Mouse (Mus musculus): Measurements from ENCODE around the gene Etnk2. TPM values are rescaled to one million over a fixed set of nuclear protein-coding genes. Genes with fewer than 3 reads are reported as not detected.

Etnk2 gene
- 2.5 and 2.6 TPM in 2 replicates for polyA plus RNA-seq (2016; fragmentation: Nextera tagmentation; extraction: Ambion mirVana)

DNA sequence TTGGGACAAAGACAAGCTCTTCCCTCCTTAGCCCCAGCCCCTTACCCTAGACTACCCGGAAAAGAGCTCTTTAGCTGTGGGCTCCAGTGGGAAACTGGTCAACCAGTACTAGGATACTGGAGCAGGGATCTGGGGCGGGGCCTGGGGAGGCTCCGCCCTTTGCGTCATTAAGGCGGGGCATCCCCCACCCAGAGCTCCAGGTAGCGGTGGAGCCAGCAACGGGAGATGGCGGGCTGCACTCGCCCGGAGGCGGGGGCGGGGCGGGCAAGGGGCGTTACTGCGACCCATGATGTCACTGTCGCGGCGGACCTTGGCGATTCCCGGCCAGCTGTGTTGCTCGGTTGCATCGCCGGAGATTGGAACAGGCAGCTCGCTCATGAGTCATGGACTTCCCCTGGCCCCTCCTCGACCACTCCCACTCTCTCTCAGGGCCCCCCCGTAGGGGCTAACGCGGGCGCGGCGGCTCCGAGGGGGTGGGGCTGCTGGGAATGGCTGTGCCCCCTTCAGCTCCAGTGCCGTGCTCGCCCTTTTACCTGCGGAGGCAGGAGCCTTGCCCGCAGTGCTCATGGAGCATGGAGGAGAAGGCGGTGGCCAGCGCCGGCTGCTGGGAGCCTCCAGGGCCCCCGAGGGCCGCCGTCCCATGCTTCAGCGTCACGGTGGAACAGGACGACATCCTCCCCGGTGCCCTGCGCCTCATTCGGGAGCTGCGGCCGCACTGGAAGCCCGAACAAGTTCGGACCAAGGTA, at the start of gene Etnk2:
Gene Etnk2, plus strand, starts transcription at position 297 of the 746 bp plus-strand sequence.
- 1% methylated on average over 48 of the region's 52 CpGs for WGBS
- Histone ChIP-seq H3K9ac (peak within 1 kb of the TSS; percentile 64), H3K9me3 (no peaks in the 10 kb centered on the region), H3K4me2 (peak within 1 kb of the TSS; percentile 97), H3K36me3 (replicated peaks) (no peaks in the 10 kb centered on the region), H3K27me3 (peaks cover 65% of the 10 kb centered on the region), H3K4me1 (peaks cover 30% of the 10 kb centered on the region), H3K4me3 (replicated peaks) (peak within 1 kb of the TSS; percentile 66), H3K27ac (no peak within 1 kb of the TSS)
- peak; percentile 84 for ATAC-seq (ENCODE audit: low FRiP score)

GRCm38 (mm10) chr1:133314364-133314763, 49.0 kb upstream of the Etnk2 start:
- H3K9me3 ChIP-seq = no peaks in the 10 kb centered on the region
- H3K9ac ChIP-seq = no peak overlapping the region
- WGBS = 21% methylated on average over 8 of the region's 8 CpGs
- H3K27me3 ChIP-seq = peaks cover 12% of the 10 kb centered on the region; the same call in 1 of the 2 replicates
- H3K4me1 ChIP-seq = peaks cover 15% of the 10 kb centered on the region
- no peak overlapping the region for H3K4me2 ChIP-seq
- no peak overlapping the region for H3K27ac ChIP-seq
- ATAC-seq (ENCODE audit: low FRiP score) = no peak
- no peaks in the 10 kb centered on the region for H3K36me3 ChIP-seq (replicated peaks)
- H3K4me3 ChIP-seq (replicated peaks) = no peak overlapping the region

- Histone ChIP-seq H3K27me3 (peaks cover 15% of the 10 kb centered on the region; the same call in 1 of the 2 replicates), H3K4me2 (no peak overlapping the region), H3K4me1 (peaks cover 15% of the 10 kb centered on the region), H3K9ac (no peak overlapping the region), H3K36me3 (replicated peaks) (no peaks in the 10 kb centered on the region), H3K9me3 (no peaks in the 10 kb centered on the region), H3K4me3 (replicated peaks) (no peak overlapping the region), H3K27ac (no peak overlapping the region)
- ATAC-seq (ENCODE audit: low FRiP score) = no peak
- 85% methylated on average over 6 of the region's 6 CpGs for WGBS
These were observed 47.6 kb upstream of the Etnk2 start for GRCm38 (mm10) chr1:133315775-133316174.

DNA sequence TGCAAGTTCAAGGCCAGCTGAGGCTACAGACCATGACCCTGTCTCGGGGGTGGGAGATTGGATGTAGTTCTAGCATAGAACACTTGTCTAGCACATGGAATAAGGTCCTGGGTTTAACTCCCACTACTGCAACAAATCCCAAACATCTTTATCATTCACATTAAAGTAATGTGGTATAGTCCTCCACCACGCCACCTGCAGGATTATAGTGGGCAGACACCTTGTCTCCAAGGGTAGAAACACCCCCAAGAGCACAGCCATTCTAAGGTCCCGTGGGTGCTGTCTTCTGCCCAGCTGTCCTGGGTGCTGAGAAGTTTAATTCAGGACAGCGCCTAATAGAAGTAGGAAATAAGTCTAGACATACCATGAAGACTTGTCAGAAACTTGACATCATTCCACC, 46.8 kb upstream of the Etnk2 start:
- H3K27me3 ChIP-seq = peaks cover 9% of the 10 kb centered on the region; the same call in 1 of the 2 replicates
- H3K4me3 ChIP-seq (replicated peaks) = no peak overlapping the region
- 86% methylated on average over 4 of the region's 4 CpGs for WGBS
- no peak overlapping the region for H3K4me2 ChIP-seq
- no peak overlapping the region for H3K9ac ChIP-seq
- H3K27ac ChIP-seq = no peak overlapping the region
- H3K36me3 ChIP-seq (replicated peaks) = no peaks in the 10 kb centered on the region
- no peaks in the 10 kb centered on the region for H3K9me3 ChIP-seq
- H3K4me1 ChIP-seq = peaks cover 12% of the 10 kb centered on the region
- ATAC-seq (ENCODE audit: low FRiP score) = no peak

DNA sequence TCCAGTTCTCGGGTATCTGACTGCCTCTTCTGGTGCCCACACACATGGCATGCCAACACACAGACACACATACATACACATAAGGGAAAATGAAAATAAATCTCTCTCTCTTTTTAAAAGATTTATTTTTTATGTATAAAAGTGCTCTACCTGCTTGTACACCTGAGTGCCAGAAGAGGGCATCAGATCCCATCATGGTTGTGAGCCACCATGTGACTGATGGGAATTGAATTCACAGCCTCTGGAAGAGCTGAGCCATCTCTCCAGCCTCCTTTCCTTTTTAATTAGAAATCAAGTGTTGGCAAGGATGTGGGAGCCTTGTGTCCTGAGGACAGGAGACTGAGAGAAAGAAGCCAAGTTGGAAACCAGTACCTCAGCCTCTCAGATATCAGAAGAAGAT, 46.2 kb upstream of the Etnk2 start:
- no peaks in the 10 kb centered on the region for H3K9me3 ChIP-seq
- 88% methylated on average over 1 of the region's 1 CpGs for WGBS
- no peak for ATAC-seq (ENCODE audit: low FRiP score)
- no peak overlapping the region for H3K9ac ChIP-seq
- peaks cover 6% of the 10 kb centered on the region for H3K4me1 ChIP-seq
- H3K36me3 ChIP-seq (replicated peaks) = no peaks in the 10 kb centered on the region
- no peak overlapping the region for H3K4me3 ChIP-seq (replicated peaks)
- H3K27me3 ChIP-seq = peaks cover 9% of the 10 kb centered on the region; the same call in 1 of the 2 replicates
- H3K27ac ChIP-seq = no peak overlapping the region
- H3K4me2 ChIP-seq = no peak overlapping the region

- Histone ChIP-seq H3K36me3 (replicated peaks) (no peaks in the 10 kb centered on the region), H3K9ac (no peak within 1 kb of the TSS), H3K4me1 (no peaks in the 10 kb centered on the region), H3K27ac (no peak within 1 kb of the TSS), H3K9me3 (no peaks in the 10 kb centered on the region), H3K4me2 (no peak within 1 kb of the TSS), H3K27me3 (peaks cover 4% of the 10 kb centered on the region; the same call in 1 of the 2 replicates), H3K4me3 (replicated peaks) (no peak within 1 kb of the TSS)
- 81% methylated on average over 13 of the region's 13 CpGs for WGBS
- no peak for ATAC-seq (ENCODE audit: low FRiP score)
These were observed 42.0 kb upstream of the Etnk2 start, which contains the start of gene Kiss1 for GRCm38 (mm10) chr1:133321267-133321925. Kiss1 (plus strand) TSS chr1:133321875.

DNA sequence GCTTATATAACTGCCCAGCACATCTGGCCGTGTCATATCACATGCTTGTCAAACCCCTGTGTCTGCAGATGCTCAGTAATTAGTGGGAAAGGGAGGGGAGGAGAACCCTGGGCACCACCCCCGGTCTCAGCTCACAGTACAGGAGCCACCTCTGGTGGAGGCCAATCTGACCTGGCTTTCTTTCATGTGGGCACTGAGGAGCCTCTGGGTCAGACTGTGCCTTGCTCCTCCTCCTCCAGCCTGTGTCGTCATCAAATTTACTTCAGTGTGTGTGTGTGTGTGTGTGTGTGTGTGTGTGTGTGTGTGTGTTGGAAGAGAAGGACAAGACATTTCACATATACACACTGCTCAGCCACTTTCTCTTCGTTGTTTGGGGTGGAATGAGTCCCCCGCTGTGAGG, 40.0 kb upstream of the Etnk2 start:
- no peak overlapping the region for H3K9ac ChIP-seq
- no peak overlapping the region for H3K4me2 ChIP-seq
- H3K4me3 ChIP-seq (replicated peaks) = no peak overlapping the region
- H3K27ac ChIP-seq = no peak overlapping the region
- WGBS = 54% methylated on average over 5 of the region's 5 CpGs
- H3K36me3 ChIP-seq (replicated peaks) = no peaks in the 10 kb centered on the region
- H3K9me3 ChIP-seq = no peaks in the 10 kb centered on the region
- ATAC-seq (ENCODE audit: low FRiP score) = no peak
- peaks cover 16% of the 10 kb centered on the region for H3K27me3 ChIP-seq
- H3K4me1 ChIP-seq = peaks cover 5% of the 10 kb centered on the region

GRCm38 (mm10) chr1:133325951-133326350, 37.4 kb upstream of the Etnk2 start:
- Histone ChIP-seq H3K9ac (no peak overlapping the region), H3K9me3 (no peaks in the 10 kb centered on the region), H3K4me1 (peaks cover 26% of the 10 kb centered on the region), H3K4me3 (replicated peaks) (no peak overlapping the region), H3K4me2 (no peak overlapping the region), H3K27ac (no peak overlapping the region), H3K36me3 (replicated peaks) (no peaks in the 10 kb centered on the region), H3K27me3 (peaks cover 35% of the 10 kb centered on the region)
- ATAC-seq (ENCODE audit: low FRiP score) = no peak
- WGBS = 85% methylated on average over 8 of the region's 8 CpGs

DNA sequence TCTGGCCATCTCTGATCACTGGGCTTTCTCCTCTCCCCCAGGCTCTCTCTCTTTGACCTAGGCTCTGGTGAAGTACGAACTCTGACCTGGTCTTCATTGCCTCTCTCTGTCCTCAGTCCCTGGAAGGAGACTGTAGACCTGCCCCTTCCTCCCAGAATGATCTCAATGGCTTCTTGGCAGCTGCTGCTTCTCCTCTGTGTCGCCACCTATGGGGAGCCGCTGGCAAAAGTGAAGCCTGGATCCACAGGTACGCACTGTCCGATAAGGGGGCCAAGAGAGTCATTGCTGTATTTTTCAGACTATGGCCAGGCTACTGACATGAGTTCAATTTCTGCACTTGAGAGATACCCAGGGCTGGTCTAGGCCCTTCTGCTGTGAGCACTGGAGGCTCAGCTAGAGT, 36.3 kb upstream of the Etnk2 start:
- Histone ChIP-seq H3K27me3 (peaks cover 46% of the 10 kb centered on the region), H3K4me3 (replicated peaks) (no peak overlapping the region), H3K27ac (no peak overlapping the region), H3K9me3 (no peaks in the 10 kb centered on the region), H3K36me3 (replicated peaks) (no peaks in the 10 kb centered on the region), H3K9ac (no peak overlapping the region), H3K4me1 (peaks cover 32% of the 10 kb centered on the region), H3K4me2 (no peak overlapping the region)
- 52% methylated on average over 5 of the region's 5 CpGs for WGBS
- no peak for ATAC-seq (ENCODE audit: low FRiP score)

DNA sequence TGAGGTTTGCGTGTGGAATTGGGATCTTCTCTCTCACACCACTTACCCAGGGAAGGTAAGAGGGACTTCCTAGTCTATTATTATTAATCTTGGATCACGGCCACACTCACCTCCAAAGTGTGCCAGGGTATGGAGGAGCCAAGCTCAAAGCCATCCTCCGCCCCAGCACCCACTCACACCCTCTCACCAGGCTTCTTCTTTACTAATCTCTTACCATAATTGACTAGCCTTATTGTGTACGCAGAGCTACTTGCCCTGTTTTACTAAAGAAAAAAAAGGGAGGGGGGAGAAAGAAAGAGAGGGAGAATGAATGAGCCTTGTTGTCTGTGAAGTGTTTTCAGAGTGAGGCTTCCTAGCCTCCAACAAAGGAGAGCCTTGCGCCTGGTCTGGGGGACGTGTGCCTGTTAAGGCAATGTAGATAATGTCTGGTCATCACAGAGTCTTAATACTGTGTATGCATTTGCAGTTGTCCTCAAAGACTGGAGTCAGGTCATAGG, 35.0 kb upstream of the Etnk2 start:
- Histone ChIP-seq H3K4me3 (replicated peaks) (no peak overlapping the region), H3K9me3 (no peaks in the 10 kb centered on the region), H3K27ac (no peak overlapping the region), H3K27me3 (peaks cover 48% of the 10 kb centered on the region), H3K4me1 (peaks cover 32% of the 10 kb centered on the region), H3K36me3 (replicated peaks) (no peaks in the 10 kb centered on the region), H3K9ac (no peak overlapping the region), H3K4me2 (no peak overlapping the region)
- 18% methylated on average over 6 of the region's 6 CpGs for WGBS
- ATAC-seq (ENCODE audit: low FRiP score) = peak; percentile 35; the same call in 1 of the 2 replicates

- H3K27me3 ChIP-seq = peaks cover 48% of the 10 kb centered on the region
- no peaks in the 10 kb centered on the region for H3K9me3 ChIP-seq
- peak; percentile 36; the same call in 1 of the 2 replicates for ATAC-seq (ENCODE audit: low FRiP score)
- H3K9ac ChIP-seq = peak overlapping the region; percentile 54
- H3K4me1 ChIP-seq = peaks cover 32% of the 10 kb centered on the region
- peak overlapping the region; percentile 63 for H3K4me2 ChIP-seq
- no peaks in the 10 kb centered on the region for H3K36me3 ChIP-seq (replicated peaks)
- H3K27ac ChIP-seq = no peak overlapping the region
- WGBS = 5% methylated on average over 34 of the region's 34 CpGs
- H3K4me3 ChIP-seq (replicated peaks) = peak overlapping the region; percentile 33
These were observed 34.3 kb upstream of the Etnk2 start for GRCm38 (mm10) chr1:133328896-133329637.

DNA sequence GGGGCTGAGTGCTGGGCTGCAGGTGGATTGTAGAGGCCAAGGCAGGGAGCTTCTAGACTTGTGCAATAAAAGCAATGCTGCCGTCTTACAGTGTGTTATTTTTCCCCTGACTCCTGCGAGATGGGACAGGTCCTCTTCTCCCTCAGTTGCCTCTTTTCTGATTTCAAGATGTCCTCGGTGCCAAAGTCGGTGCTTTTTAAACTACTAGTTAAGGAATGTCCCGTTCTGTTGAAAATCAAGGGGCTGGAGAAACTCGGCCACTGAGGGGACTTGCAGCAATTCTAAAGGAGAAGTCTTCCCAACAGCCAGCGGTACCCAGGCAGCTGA, 33.8 kb upstream of the Etnk2 start:
- Histone ChIP-seq H3K9ac (peak overlapping the region; percentile 54), H3K4me3 (replicated peaks) (peak overlapping the region; percentile 33), H3K36me3 (replicated peaks) (no peaks in the 10 kb centered on the region), H3K4me2 (peak overlapping the region; percentile 63), H3K27me3 (peaks cover 48% of the 10 kb centered on the region), H3K4me1 (peaks cover 32% of the 10 kb centered on the region), H3K27ac (no peak overlapping the region), H3K9me3 (no peaks in the 10 kb centered on the region)
- no peak for ATAC-seq (ENCODE audit: low FRiP score)
- WGBS = 22% methylated on average over 7 of the region's 7 CpGs
